Comparison of ENCODE assay signal across 9 mouse cellular contexts in the genomic region with DNA sequence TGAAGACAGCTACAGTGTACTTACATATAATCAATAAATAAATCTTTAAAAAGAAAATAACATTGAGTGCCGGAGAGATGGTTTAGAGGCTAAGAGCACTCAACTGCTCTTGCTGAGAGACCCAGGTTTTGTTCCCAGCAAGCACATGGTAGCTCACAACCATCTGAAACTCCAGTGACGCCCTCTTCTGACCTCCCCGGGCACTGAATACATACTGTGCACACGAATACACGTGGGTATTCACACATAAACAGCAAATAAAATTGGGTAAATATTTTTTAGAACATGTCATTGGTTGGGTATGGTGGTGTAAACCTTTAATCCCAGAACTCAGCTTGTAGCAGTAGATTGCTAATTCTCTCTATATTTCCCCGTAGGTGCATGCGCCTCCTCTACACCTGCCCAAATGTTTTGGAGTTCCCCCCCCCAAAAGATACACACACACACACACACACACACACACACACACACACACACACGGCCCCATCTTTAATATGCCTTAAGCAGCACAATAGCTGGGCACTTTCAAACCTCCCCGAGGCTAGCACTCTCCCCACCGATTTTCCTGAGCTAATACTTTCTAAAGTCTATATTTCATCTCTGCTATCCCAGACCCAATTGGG. TPM values are rescaled to one million over a fixed set of nuclear protein-coding genes. Genes with fewer than 3 reads are reported as not detected.
DNase-seq lines count a peak whose midpoint lies in the region; ATAC-seq lines count a peak whose summit lies in the region.
"Had no signal": no experiment of that assay in that cellular context is flagged by ENCODE, and none has a peak within 500 bp of the region (broad histone marks: within the 10 kb centered on the region; RNA-seq: fewer than 3 reads in every experiment).

No protein-coding gene starts in this region.

- 47% methylated on average over 10 of the region's 10 CpGs for WGBS in lung, embryonic 15.5 days
- 56% methylated on average over 10 of the region's 10 CpGs for WGBS in forebrain, embryonic 14.5 days
- WGBS in liver, embryonic 13.5 days (ENCODE audit: insufficient replicate concordance) = 33% methylated on average over 10 of the region's 10 CpGs
- 47% methylated on average over 10 of the region's 10 CpGs for WGBS in stomach, embryonic 16.5 days

- ATAC-seq in lung, embryonic 15.5 days (ENCODE audit: borderline replicate concordance, extremely low read depth, low FRiP score, low TSS enrichment) = 0 out of 2 replicates have a peak, but pooled peaks have one; percentile 5
- ATAC-seq in forebrain, embryonic 14.5 days = 0 out of 2 replicates have a peak, but pooled peaks have one; percentile 29
- no peak for ATAC-seq in liver, embryonic 13.5 days (ENCODE audit: low read depth)
- no peak for ATAC-seq in stomach, embryonic 16.5 days (ENCODE audit: insufficient read depth, low FRiP score)

- H3K4me2 ChIP-seq in lung, embryonic 15.5 days = peak overlapping the region; percentile 58
- H3K4me2 ChIP-seq in forebrain, embryonic 14.5 days (ENCODE audit: low read length) = peak overlapping the region; percentile 44
- peak overlapping the region; percentile 67 for H3K4me2 ChIP-seq in liver, embryonic 13.5 days
- H3K4me2 ChIP-seq in stomach, embryonic 16.5 days (ENCODE audit: low read depth, low read length) = peak overlapping the region; percentile 55

- H3K4me1 ChIP-seq in lung, embryonic 15.5 days = peaks cover 9% of the 10 kb centered on the region
- no peaks in the 10 kb centered on the region; the same call in 1 of the 2 replicates for H3K4me1 ChIP-seq in forebrain, embryonic 14.5 days (ENCODE audit: control insufficient read depth, insufficient read depth, low read length)
- peaks cover 15% of the 10 kb centered on the region for H3K4me1 ChIP-seq in liver, embryonic 13.5 days (replicated peaks)
- peaks cover 9% of the 10 kb centered on the region; the same call in 1 of the 2 replicates for H3K4me1 ChIP-seq in stomach, embryonic 16.5 days (ENCODE audit: control insufficient read depth, insufficient read depth, low read length)

- H3K4me3 ChIP-seq in lung, embryonic 15.5 days = peak overlapping the region; percentile 31
- H3K4me3 ChIP-seq in forebrain, embryonic 14.5 days (ENCODE audit: low read depth, low read length) = peak overlapping the region; percentile 13; the same call in 1 of the 2 replicates
- peak overlapping the region; percentile 49 for H3K4me3 ChIP-seq in liver, embryonic 13.5 days (replicated peaks)
- H3K4me3 ChIP-seq in stomach, embryonic 16.5 days (replicated peaks; ENCODE audit: low read length) = peak overlapping the region; percentile 27

- no peaks in the 10 kb centered on the region for H3K36me3 ChIP-seq in lung, embryonic 15.5 days
- H3K36me3 ChIP-seq in forebrain, embryonic 14.5 days (ENCODE audit: control insufficient read depth, insufficient read depth, low read length) = no peaks in the 10 kb centered on the region
- H3K36me3 ChIP-seq in liver, embryonic 13.5 days = no peaks in the 10 kb centered on the region
- no peaks in the 10 kb centered on the region for H3K36me3 ChIP-seq in stomach, embryonic 16.5 days (ENCODE audit: control insufficient read depth, insufficient read depth, low read length)

- H3K27me3 ChIP-seq in lung, embryonic 15.5 days = no peaks in the 10 kb centered on the region
- no peaks in the 10 kb centered on the region for H3K27me3 ChIP-seq in forebrain, embryonic 14.5 days (replicated peaks; ENCODE audit: control insufficient read depth, insufficient read depth, low read length)
- no peaks in the 10 kb centered on the region for H3K27me3 ChIP-seq in liver, embryonic 13.5 days
- H3K27me3 ChIP-seq in stomach, embryonic 16.5 days (ENCODE audit: control insufficient read depth, insufficient read depth, low read length) = no peaks in the 10 kb centered on the region

- no peak overlapping the region for H3K27ac ChIP-seq in lung, embryonic 15.5 days
- H3K27ac ChIP-seq in forebrain, embryonic 14.5 days (ENCODE audit: low read depth, low read length) = no peak overlapping the region
- H3K27ac ChIP-seq in liver, embryonic 13.5 days = peak overlapping the region; percentile 6; the same call in 1 of the 2 replicates
- H3K27ac ChIP-seq in stomach, embryonic 16.5 days (ENCODE audit: low read length) = no peak overlapping the region

- DNase-seq in lung, postnatal 4 days = no peak
- no peak for DNase-seq in forebrain, embryonic 14.5 days (ENCODE audit: low spot score)
- DNase-seq in liver, embryonic 13.5 days = no peak
- no peak for DNase-seq in adrenal gland, postnatal 14 days
- DNase-seq in gastrocnemius, adult 8-10 months (ENCODE audit: low spot score in 2 of 2) = no peak
- DNase-seq in testis, postnatal 14 days (ENCODE audit: low spot score) = no peak

- no peaks in the 10 kb centered on the region for H3K9me3 ChIP-seq in lung, embryonic 15.5 days
- H3K9me3 ChIP-seq in forebrain, embryonic 14.5 days (replicated peaks; ENCODE audit: control insufficient read depth, low read length) = no peaks in the 10 kb centered on the region
- no peaks in the 10 kb centered on the region for H3K9me3 ChIP-seq in liver, embryonic 13.5 days (replicated peaks)
- H3K9me3 ChIP-seq in stomach, embryonic 16.5 days (replicated peaks; ENCODE audit: control insufficient read depth, low read length) = no peaks in the 10 kb centered on the region

- 0 out of 2 replicates have a peak overlapping the region, but pooled peaks have one; percentile 5 for H3K9ac ChIP-seq in lung, embryonic 15.5 days
- no peak overlapping the region for H3K9ac ChIP-seq in forebrain, embryonic 14.5 days (ENCODE audit: low read length)
- H3K9ac ChIP-seq in liver, embryonic 13.5 days = peak overlapping the region; percentile 58
- no peak overlapping the region; the same call in 1 of the 2 replicates for H3K9ac ChIP-seq in stomach, embryonic 16.5 days (ENCODE audit: low read length)

RNA-seq across cellular contexts. Expression of a gene that starts 10.9 kb away (rescaled TPM):
- not detected in 2 replicates for polyA plus RNA-seq in lung, embryonic 15.5 days (2015; fragmentation: Nextera tagmentation; extraction: Ambion mirVana)
- not detected in 2 replicates for polyA plus RNA-seq in forebrain, embryonic 14.5 days (2014; fragmentation: Nextera tagmentation; extraction: Ambion mirVana)
- polyA plus RNA-seq in liver, embryonic 13.5 days (2015; fragmentation: Nextera tagmentation; extraction: Ambion mirVana) = not detected in 2 replicates
- polyA plus RNA-seq in stomach, embryonic 16.5 days (2015; fragmentation: Nextera tagmentation; extraction: Ambion mirVana) = not detected in 2 replicates
- total RNA-seq in adrenal gland, postnatal 14 days (2021) = 0.44 TPM in 1 of 2 replicates, not detected in the other
- not detected for total RNA-seq in gastrocnemius, adult 8-10 months (2022)
- polyA plus RNA-seq: large intestine, adult 2 months had no signal

RNA-seq across cellular contexts. Expression of a gene that starts 24.5 kb away (rescaled TPM):
- 1,793 and 1,844 TPM in 2 replicates for polyA plus RNA-seq in lung, embryonic 15.5 days (2015; fragmentation: Nextera tagmentation; extraction: Ambion mirVana)
- 958 and 988 TPM in 2 replicates for polyA plus RNA-seq in forebrain, embryonic 14.5 days (2014; fragmentation: Nextera tagmentation; extraction: Ambion mirVana)
- polyA plus RNA-seq in liver, embryonic 13.5 days (2015; fragmentation: Nextera tagmentation; extraction: Ambion mirVana) = 783 and 784 TPM in 2 replicates
- polyA plus RNA-seq in stomach, embryonic 16.5 days (2015; fragmentation: Nextera tagmentation; extraction: Ambion mirVana) = 1,435 and 1,468 TPM in 2 replicates
- total RNA-seq in adrenal gland, postnatal 14 days (2021) = 426 and 444 TPM in 2 replicates
- 10 to 100 TPM; 55.0 to 77.6 (median 67.7) TPM for total RNA-seq in gastrocnemius, adult 8-10 months (2022)

Comparison
In these comparisons a context has a peak if more than half of its experiments do, and no peak if none do; other contexts are left out.
1. ATAC-seq: peak in lung, embryonic 15.5 days (single experiment) and forebrain, embryonic 14.5 days (single experiment); none in liver, embryonic 13.5 days (single experiment) and stomach, embryonic 16.5 days (single experiment).
2. H3K9ac ChIP-seq: peak in lung, embryonic 15.5 days (single experiment) and liver, embryonic 13.5 days (single experiment); none in forebrain, embryonic 14.5 days (single experiment) and stomach, embryonic 16.5 days (single experiment).
3. Peak in every context shown above with its lines, with median percentiles within 50 percentile points of each other: H3K4me2 ChIP-seq and H3K4me3 ChIP-seq.